Mouse (Mus musculus): ENCODE data around the gene Nhsl1. TPM values are rescaled to one million over a fixed set of nuclear protein-coding genes. Genes with fewer than 3 reads are reported as not detected.

The Nhsl1 gene
- polyA plus RNA-seq, 1 experiment from 2014 or later, result 12.9 TPM

- H3K9me3 ChIP-seq, result no peaks in the 10 kb centered on the region
- no peaks in the 10 kb centered on the region for H3K27me3 ChIP-seq (replicated peaks)
- H3K36me3 ChIP-seq (replicated peaks), result no peaks in the 10 kb centered on the region
- WGBS, result 76% methylated on average over 2 of the region's 2 CpGs
- H3K4me1 ChIP-seq, result peaks cover 19% of the 10 kb centered on the region
- H3K27ac ChIP-seq, result no peak overlapping the region
- no peak overlapping the region for H3K4me2 ChIP-seq
- H3K9ac ChIP-seq, result no peak overlapping the region
- H3K4me3 ChIP-seq, result no peak overlapping the region
- ATAC-seq (replicated peaks), result no peak
These were observed 189.2 kb downstream of the Nhsl1 start for GRCm38 (mm10) chr10:18507869-18508473.

- Histone ChIP-seq H3K4me3 (no peak overlapping the region), H3K9ac (no peak overlapping the region), H3K9me3 (no peaks in the 10 kb centered on the region), H3K27ac (no peak overlapping the region), H3K4me1 (peaks cover 19% of the 10 kb centered on the region), H3K27me3 (replicated peaks) (no peaks in the 10 kb centered on the region), H3K36me3 (replicated peaks) (no peaks in the 10 kb centered on the region), H3K4me2 (no peak overlapping the region)
- WGBS, result 82% methylated on average over 1 of the region's 1 CpGs
- ATAC-seq (replicated peaks), result peak; percentile 69
These were observed 189.8 kb downstream of the Nhsl1 start for GRCm38 (mm10) chr10:18508586-18508985.

DNA sequence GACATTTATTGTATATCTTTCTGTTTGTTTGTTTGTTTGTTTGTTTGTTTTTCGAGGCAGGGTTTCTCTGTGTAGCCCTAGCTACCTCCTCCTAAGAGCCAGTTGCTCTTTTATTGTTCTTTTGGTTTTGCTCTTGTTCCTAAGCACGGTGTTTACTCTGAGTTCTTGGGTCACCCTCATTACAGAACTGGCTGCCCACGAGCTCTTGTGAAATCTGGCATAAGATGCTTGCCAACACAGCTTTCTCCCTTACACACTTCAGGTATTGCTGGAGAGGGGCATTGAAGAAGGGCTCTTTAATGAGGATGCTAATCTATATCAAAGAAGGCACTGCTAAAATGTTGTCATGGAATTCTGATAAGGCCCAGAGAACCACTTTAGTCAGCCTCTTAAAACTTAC lies 191.9 kb downstream of the Nhsl1 start:
- Histone ChIP-seq H3K27ac (no peak overlapping the region), H3K4me1 (peaks cover 18% of the 10 kb centered on the region), H3K4me2 (no peak overlapping the region), H3K9me3 (no peaks in the 10 kb centered on the region), H3K4me3 (no peak overlapping the region), H3K9ac (no peak overlapping the region), H3K36me3 (replicated peaks) (no peaks in the 10 kb centered on the region), H3K27me3 (replicated peaks) (no peaks in the 10 kb centered on the region)
- 83% methylated on average over 3 of the region's 3 CpGs for WGBS
- ATAC-seq (replicated peaks), result no peak

- WGBS, result 92% methylated on average over 11 of the region's 11 CpGs
- no peak overlapping the region for H3K27ac ChIP-seq
These were observed 192.7 kb downstream of the Nhsl1 start for GRCm38 (mm10) chr10:18511496-18511895.

DNA sequence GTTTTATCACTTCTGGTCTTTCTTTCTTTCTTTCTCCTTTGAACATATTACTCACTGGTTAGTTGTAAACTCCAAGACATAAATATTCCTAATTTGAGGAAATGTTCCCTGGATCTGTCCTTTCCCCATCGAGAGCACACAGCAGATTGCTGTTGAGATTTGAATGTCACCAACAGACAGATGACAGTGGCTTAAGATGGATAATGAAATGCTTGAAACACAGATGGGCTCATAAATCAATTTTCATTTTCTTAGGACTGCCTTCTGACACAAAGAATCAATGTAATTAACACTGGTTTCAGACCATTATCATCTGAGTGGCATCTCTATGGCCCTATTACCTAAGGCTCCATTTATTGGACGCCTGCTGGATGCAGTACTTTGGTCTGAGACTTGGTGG lies 203.8 kb downstream of the Nhsl1 start:
- no peak for ATAC-seq (replicated peaks)
- no peak overlapping the region for H3K4me3 ChIP-seq
- H3K27ac ChIP-seq, result no peak overlapping the region
- no peak overlapping the region for H3K4me2 ChIP-seq
- no peaks in the 10 kb centered on the region for H3K9me3 ChIP-seq
- H3K4me1 ChIP-seq, result 0 out of 2 replicates have a peak, but pooled peaks cover 6% of the 10 kb centered on the region
- WGBS, result 67% methylated on average over 2 of the region's 2 CpGs
- H3K9ac ChIP-seq, result no peak overlapping the region
- H3K36me3 ChIP-seq (replicated peaks), result no peaks in the 10 kb centered on the region; the same call in 1 of the 2 replicates
- H3K27me3 ChIP-seq (replicated peaks), result no peaks in the 10 kb centered on the region

More at GRCm38 (mm10) chr10:18511496-18511895, 192.7 kb downstream of the Nhsl1 start:
- Histone ChIP-seq H3K4me1 (peaks cover 14% of the 10 kb centered on the region; the same call in 1 of the 2 replicates), H3K9ac (no peak overlapping the region), H3K9me3 (no peaks in the 10 kb centered on the region), H3K4me3 (no peak overlapping the region), H3K36me3 (replicated peaks) (no peaks in the 10 kb centered on the region), H3K4me2 (no peak overlapping the region), H3K27me3 (replicated peaks) (no peaks in the 10 kb centered on the region)
- ATAC-seq (replicated peaks), result no peak

- H3K36me3 ChIP-seq (replicated peaks), result no peaks in the 10 kb centered on the region; the same call in 1 of the 2 replicates
- H3K4me2 ChIP-seq, result no peak overlapping the region
- peaks cover 8% of the 10 kb centered on the region; the same call in 1 of the 2 replicates for H3K4me1 ChIP-seq
- H3K9me3 ChIP-seq, result no peaks in the 10 kb centered on the region
- H3K27me3 ChIP-seq (replicated peaks), result no peaks in the 10 kb centered on the region
- no peak overlapping the region for H3K27ac ChIP-seq
- H3K9ac ChIP-seq, result no peak overlapping the region
- H3K4me3 ChIP-seq, result no peak overlapping the region
- 74% methylated on average over 15 of the region's 15 CpGs for WGBS
- ATAC-seq (replicated peaks), result no peak
These were observed 206.5 kb downstream of the Nhsl1 start for GRCm38 (mm10) chr10:18525311-18525710.

GRCm38 (mm10) chr10:18525726-18526125 lies 206.9 kb downstream of the Nhsl1 start:
- H3K4me2 ChIP-seq, result no peak overlapping the region
- ATAC-seq (replicated peaks), result peak; percentile 10; the same call in 1 of the 2 replicates
- H3K9ac ChIP-seq, result no peak overlapping the region
- 64% methylated on average over 9 of the region's 9 CpGs for WGBS
- peaks cover 8% of the 10 kb centered on the region; the same call in 1 of the 2 replicates for H3K4me1 ChIP-seq
- no peaks in the 10 kb centered on the region; the same call in 1 of the 2 replicates for H3K36me3 ChIP-seq (replicated peaks)
- no peaks in the 10 kb centered on the region for H3K9me3 ChIP-seq
- no peaks in the 10 kb centered on the region for H3K27me3 ChIP-seq (replicated peaks)
- H3K27ac ChIP-seq, result 0 out of 2 replicates have a peak overlapping the region, but pooled peaks have one; percentile 10
- H3K4me3 ChIP-seq, result no peak overlapping the region

DNA sequence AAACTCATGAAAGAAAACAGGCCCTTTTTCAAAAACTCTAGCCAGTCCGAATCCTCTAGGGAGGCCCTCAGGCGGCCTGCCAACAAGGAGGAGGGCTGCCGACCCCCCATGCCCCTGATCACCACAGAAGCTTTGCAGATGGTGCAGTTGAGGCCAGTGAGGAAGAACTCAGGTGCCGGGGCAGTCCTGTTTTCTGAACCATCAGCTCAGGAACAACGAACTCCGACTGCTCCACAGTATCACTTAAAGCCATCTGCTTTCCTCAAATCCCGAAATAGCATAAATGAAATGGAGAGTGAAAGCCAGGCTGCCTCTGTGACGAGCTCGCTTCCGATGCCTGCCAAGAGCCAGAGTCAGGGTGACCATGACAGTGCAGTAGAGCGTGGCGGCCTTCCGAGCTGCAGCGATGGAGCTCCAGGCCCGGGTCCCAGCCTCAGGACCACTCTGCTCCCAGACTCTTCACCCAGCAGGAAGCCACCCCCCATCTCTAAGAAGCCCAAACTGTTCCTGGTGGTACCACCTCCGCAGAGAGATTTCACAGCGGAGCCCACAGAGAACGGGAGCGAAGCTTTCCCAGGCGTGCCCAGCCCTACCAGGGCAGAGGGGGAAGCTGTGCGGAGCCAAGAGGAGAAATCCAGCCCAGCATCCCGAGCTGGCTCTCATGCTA lies 207.5 kb downstream of the Nhsl1 start:
- no peaks in the 10 kb centered on the region for H3K27me3 ChIP-seq (replicated peaks)
- 0 out of 2 replicates have a peak overlapping the region, but pooled peaks have one; percentile 10 for H3K27ac ChIP-seq
- peak; percentile 52 for ATAC-seq (replicated peaks)
- no peak overlapping the region for H3K4me2 ChIP-seq
- no peak overlapping the region for H3K9ac ChIP-seq
- WGBS, result 74% methylated on average over 22 of the region's 22 CpGs
- no peaks in the 10 kb centered on the region; the same call in 1 of the 2 replicates for H3K36me3 ChIP-seq (replicated peaks)
- H3K4me3 ChIP-seq, result no peak overlapping the region
- peaks cover 8% of the 10 kb centered on the region; the same call in 1 of the 2 replicates for H3K4me1 ChIP-seq
- H3K9me3 ChIP-seq, result no peaks in the 10 kb centered on the region

DNA sequence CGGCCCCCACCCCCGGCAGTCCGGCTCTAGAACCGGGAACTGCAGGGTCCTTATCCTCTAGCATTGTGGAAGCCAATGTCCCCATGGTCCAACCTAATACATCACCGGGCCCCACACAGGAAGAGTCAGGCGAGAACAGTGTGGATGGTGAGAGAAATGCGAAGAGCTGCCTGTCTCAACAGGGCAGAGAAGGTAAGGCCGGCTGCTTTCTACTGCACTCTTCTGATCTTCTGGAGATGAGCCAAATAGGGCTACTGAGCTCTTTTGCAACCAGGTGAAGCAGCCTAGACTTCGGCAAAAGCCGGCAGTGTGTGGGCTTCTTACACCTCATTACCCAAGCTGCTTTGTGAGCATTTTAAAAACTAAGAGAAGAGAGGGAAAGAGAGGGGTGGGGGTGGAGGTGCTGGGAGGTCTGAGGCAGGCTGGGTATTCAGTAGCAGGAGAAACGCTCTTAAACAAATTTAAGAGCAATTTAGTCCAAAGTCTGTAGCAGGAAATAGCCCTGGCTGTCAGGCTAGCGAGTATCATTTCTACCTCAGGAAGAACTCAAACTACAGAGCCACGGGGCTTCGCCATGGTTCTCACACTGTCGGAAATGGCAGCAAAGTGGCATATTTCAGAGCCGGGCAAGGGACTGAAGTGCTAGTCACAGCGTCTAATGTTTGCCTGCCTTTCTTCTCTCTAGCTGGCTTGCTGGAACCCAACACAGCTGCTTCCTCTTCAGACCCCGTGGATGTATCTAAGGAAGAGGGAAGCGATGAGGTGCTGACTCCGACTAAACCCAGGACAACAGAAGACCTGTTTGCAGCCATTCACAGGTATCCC lies 208.3 kb downstream of the Nhsl1 start:
- Histone ChIP-seq H3K4me1 (peaks cover 8% of the 10 kb centered on the region; the same call in 1 of the 2 replicates), H3K9me3 (no peaks in the 10 kb centered on the region), H3K4me2 (no peak overlapping the region), H3K27ac (no peak overlapping the region), H3K9ac (no peak overlapping the region), H3K27me3 (replicated peaks) (no peaks in the 10 kb centered on the region), H3K36me3 (replicated peaks) (no peaks in the 10 kb centered on the region; the same call in 1 of the 2 replicates), H3K4me3 (no peak overlapping the region)
- peak; percentile 13; the same call in 1 of the 2 replicates for ATAC-seq (replicated peaks)
- WGBS, result 75% methylated on average over 20 of the region's 20 CpGs

DNA sequence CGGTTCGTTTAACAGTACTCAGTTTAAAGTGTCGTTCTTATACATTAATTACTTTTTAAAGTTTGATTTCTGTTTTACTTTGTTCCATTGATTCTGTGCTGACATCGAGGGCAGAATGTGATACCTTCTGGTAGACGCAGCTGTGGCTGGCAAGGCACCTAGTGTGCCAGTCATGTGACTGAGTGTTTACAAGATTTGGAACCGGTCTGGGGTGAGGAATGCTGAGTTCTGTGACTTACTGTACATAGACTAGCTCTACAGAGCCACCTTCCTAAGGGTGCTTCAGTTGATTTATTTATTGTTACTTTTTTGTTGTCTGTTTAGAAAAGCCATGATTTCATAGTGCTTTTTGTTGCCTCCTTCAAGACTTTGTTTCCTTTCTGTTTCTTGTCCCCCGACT lies 209.0 kb downstream of the Nhsl1 start:
- no peak overlapping the region for H3K9ac ChIP-seq
- no peak overlapping the region for H3K4me2 ChIP-seq
- peaks cover 8% of the 10 kb centered on the region; the same call in 1 of the 2 replicates for H3K4me1 ChIP-seq
- WGBS, result 77% methylated on average over 7 of the region's 7 CpGs
- H3K27ac ChIP-seq, result no peak overlapping the region
- ATAC-seq (replicated peaks), result no peak
- H3K9me3 ChIP-seq, result no peaks in the 10 kb centered on the region
- H3K4me3 ChIP-seq, result no peak overlapping the region
- no peaks in the 10 kb centered on the region; the same call in 1 of the 2 replicates for H3K36me3 ChIP-seq (replicated peaks)
- H3K27me3 ChIP-seq (replicated peaks), result no peaks in the 10 kb centered on the region

DNA sequence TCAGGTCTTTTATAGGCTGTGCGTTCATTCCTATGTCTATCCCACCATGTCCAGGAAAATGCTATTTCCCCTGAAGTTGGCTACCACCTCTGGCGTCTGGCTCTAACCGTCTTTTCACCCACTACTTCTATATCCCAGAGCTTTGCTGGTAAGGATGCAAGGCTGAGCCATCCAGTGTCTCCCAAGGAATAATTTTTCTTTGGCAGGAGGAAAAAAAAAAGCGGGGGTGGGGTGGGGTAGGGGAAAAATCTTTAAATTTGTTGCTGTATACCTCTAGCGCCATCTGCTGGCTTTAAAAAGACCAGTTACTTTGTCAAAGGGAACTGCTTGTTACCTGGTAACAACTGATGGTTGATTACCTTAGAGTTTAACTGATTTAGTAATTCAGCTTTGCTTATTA lies 209.7 kb downstream of the Nhsl1 start:
- H3K36me3 ChIP-seq (replicated peaks), result no peaks in the 10 kb centered on the region; the same call in 1 of the 2 replicates
- H3K9me3 ChIP-seq, result no peaks in the 10 kb centered on the region
- ATAC-seq (replicated peaks), result no peak
- H3K27me3 ChIP-seq (replicated peaks), result no peaks in the 10 kb centered on the region
- H3K9ac ChIP-seq, result no peak overlapping the region
- H3K4me1 ChIP-seq, result peaks cover 8% of the 10 kb centered on the region; the same call in 1 of the 2 replicates
- WGBS, result 51% methylated on average over 5 of the region's 5 CpGs
- no peak overlapping the region for H3K4me2 ChIP-seq
- no peak overlapping the region for H3K4me3 ChIP-seq
- H3K27ac ChIP-seq, result no peak overlapping the region

DNA sequence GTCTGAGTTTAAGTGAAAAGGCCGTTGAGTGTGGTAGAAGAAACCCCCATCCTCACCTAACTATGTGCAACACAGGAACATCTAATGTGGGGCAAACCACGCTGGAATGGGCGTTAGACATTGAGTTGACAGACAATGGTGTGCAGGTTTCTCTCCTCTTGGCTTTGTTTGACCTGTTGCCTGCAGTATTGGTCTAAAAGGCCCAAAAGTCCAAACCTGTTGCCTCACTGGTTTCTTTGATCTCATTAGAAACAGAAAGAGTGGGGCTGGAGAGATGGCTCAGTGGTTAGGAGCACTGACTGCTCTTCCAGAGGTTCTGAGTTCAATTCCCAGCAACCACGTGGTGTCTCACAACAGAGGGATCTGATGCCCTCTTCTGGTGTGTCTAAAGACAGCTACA lies 210.4 kb downstream of the Nhsl1 start:
- Histone ChIP-seq H3K4me1 (peaks cover 8% of the 10 kb centered on the region; the same call in 1 of the 2 replicates), H3K27ac (no peak overlapping the region), H3K9me3 (no peaks in the 10 kb centered on the region), H3K9ac (no peak overlapping the region), H3K36me3 (replicated peaks) (no peaks in the 10 kb centered on the region; the same call in 1 of the 2 replicates), H3K4me2 (no peak overlapping the region), H3K4me3 (no peak overlapping the region), H3K27me3 (replicated peaks) (no peaks in the 10 kb centered on the region)
- WGBS, result 85% methylated on average over 4 of the region's 4 CpGs
- ATAC-seq (replicated peaks), result no peak

Data from midbrain, embryonic 15.5 days (tissue).